Mouse (Mus musculus): ENCODE data around the gene Trmt2a.

The Trmt2a gene

GRCm38 (mm10) chr16:18231451-18231850, 17.0 kb upstream of the Trmt2a start:
- no peak for DNase-seq (ENCODE audit: low read depth, low spot score)

GRCm38 (mm10) chr16:18233451-18233850, 15.0 kb upstream of the Trmt2a start:
- no peak for DNase-seq (ENCODE audit: low read depth, low spot score)

GRCm38 (mm10) chr16:18233919-18234670, 14.4 kb upstream of the Trmt2a start:
- DNase-seq (ENCODE audit: low read depth, low spot score) = peak; percentile 58

- peak; percentile 92 for DNase-seq (ENCODE audit: low read depth, low spot score)
Measured at GRCm38 (mm10) chr16:18234671-18235388, 13.6 kb upstream of the Trmt2a start, which contains the start of gene Zdhhc8. Gene Zdhhc8, minus strand, starts transcription at chr16:18235136.

- DNase-seq (ENCODE audit: low read depth, low spot score) = peak; percentile 89
Measured at GRCm38 (mm10) chr16:18235389-18236065, 13.0 kb upstream of the Trmt2a start.

- DNase-seq (ENCODE audit: low read depth, low spot score) = peak; percentile 32
Measured at GRCm38 (mm10) chr16:18236676-18237501, 11.6 kb upstream of the Trmt2a start.

- DNase-seq (ENCODE audit: low read depth, low spot score) = no peak
Measured at GRCm38 (mm10) chr16:18241581-18241980, 6.9 kb upstream of the Trmt2a start.

GRCm38 (mm10) chr16:18247521-18248399, 719 bp upstream of the Trmt2a start:
- DNase-seq (ENCODE audit: low read depth, low spot score) = no peak

GRCm38 (mm10) chr16:18249364-18249967, 987 bp downstream of the Trmt2a start:
- DNase-seq (ENCODE audit: low read depth, low spot score) = peak; percentile 60

GRCm38 (mm10) chr16:18250231-18250630, 1.8 kb downstream of the Trmt2a start:
- no peak for DNase-seq (ENCODE audit: low read depth, low spot score)

GRCm38 (mm10) chr16:18250828-18251790, 2.6 kb downstream of the Trmt2a start:
- no peak for DNase-seq (ENCODE audit: low read depth, low spot score)

GRCm38 (mm10) chr16:18252736-18253135, 4.3 kb downstream of the Trmt2a start:
- no peak for DNase-seq (ENCODE audit: low read depth, low spot score)

- no peak for DNase-seq (ENCODE audit: low read depth, low spot score)
Measured at GRCm38 (mm10) chr16:18253866-18254265, 5.4 kb downstream of the Trmt2a start.

GRCm38 (mm10) chr16:18258221-18258620, 9.7 kb downstream of the Trmt2a start, which contains the start of gene Gm49776:
Gene Gm49776, minus strand, starts transcription at chr16:18258321.
- no peak for DNase-seq (ENCODE audit: low read depth, low spot score)

- DNase-seq (ENCODE audit: low read depth, low spot score) = no peak
Measured at GRCm38 (mm10) chr16:18265024-18265423, 16.5 kb downstream of the Trmt2a start.

- DNase-seq (ENCODE audit: low read depth, low spot score) = peak; percentile 20
Measured at GRCm38 (mm10) chr16:18268182-18268581, 19.7 kb downstream of the Trmt2a start.

GRCm38 (mm10) chr16:18275166-18275565, 26.7 kb downstream of the Trmt2a start:
- DNase-seq (ENCODE audit: low read depth, low spot score) = no peak

- no peak for DNase-seq (ENCODE audit: low read depth, low spot score)
Measured at GRCm38 (mm10) chr16:18288166-18288565, 39.7 kb downstream of the Trmt2a start.

GRCm38 (mm10) chr16:18288581-18289061, 40.1 kb downstream of the Trmt2a start:
- DNase-seq (ENCODE audit: low read depth, low spot score) = no peak
